Mouse (Mus musculus) frontal cortex, postnatal 36 days (tissue): ENCODE data around the gene Lrrc40.
A peak's percentile ranks its signal among the peaks of the same experiment; 100 is the strongest.

Experiments used
- DNase-seq, 2 experiments: peaks; one replicate each; pipeline ENCODE4 v3.0.0; 2022; ENCODE audit warnings: low spot score in 2 of 2

Gene Lrrc40

DNA sequence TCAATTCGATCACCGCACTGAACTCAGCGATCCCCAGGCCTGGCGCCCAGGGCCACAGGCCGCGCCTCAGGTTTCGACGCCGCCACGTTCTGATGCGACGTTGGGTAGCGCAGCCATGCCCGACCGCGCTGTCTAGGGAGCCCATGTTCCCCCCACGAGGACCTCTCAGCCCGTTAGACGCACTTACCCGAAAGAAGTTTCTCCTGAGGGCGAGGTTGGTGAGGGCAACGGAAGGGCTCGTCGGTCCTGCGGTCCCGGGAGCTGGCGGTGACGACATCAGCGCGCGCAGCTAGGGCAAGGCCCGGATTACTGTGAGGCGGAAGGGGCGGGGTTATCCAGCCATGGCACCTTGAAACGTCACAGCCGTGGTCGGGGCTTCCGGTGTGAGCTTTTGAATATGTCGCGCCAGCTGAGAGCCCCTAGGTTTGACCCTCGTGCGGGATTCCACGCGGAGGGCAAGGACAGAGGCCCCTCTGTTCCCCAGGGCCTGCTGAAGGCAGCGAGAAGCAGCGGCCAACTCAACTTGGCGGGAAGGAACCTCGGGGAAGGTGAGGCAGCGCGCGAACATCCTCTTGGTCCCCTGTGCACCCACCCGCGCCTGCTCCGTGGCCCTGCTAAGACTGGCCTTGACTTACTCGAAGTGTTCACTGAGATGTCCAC lies at the start of gene Lrrc40, which contains the start of gene Srsf11:
Gene Lrrc40 (plus strand): TSS at position 334 of the 660 bp plus-strand sequence.
Gene Srsf11 (minus strand): TSS at position 311 of the 660 bp plus-strand sequence.
- peak; percentile 96 to 97 for DNase-seq

DNA sequence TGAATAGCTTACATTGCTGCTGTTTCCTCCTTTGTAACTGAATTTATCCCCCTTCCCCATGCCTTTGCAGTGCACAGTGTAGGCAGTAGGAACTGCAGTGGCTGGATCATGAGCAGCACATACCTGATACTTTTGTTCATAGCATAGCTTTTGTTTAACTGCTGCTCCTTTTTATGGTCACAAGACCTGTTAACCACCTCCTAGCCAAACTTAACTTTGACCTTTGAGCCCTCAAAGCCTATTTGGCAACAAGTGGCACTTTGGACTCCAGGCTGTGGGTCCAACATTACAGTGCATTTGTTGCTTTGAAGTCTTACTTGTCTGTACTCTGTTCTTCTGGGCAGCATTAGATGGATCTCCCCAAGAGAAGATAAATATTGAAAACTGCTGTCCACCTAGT lies 43.1 kb upstream of the Lrrc40 start:
- no peak for DNase-seq

- no peak for DNase-seq
Measured at GRCm38 (mm10) chr3:157995726-157996125, 40.7 kb upstream of the Lrrc40 start.

DNA sequence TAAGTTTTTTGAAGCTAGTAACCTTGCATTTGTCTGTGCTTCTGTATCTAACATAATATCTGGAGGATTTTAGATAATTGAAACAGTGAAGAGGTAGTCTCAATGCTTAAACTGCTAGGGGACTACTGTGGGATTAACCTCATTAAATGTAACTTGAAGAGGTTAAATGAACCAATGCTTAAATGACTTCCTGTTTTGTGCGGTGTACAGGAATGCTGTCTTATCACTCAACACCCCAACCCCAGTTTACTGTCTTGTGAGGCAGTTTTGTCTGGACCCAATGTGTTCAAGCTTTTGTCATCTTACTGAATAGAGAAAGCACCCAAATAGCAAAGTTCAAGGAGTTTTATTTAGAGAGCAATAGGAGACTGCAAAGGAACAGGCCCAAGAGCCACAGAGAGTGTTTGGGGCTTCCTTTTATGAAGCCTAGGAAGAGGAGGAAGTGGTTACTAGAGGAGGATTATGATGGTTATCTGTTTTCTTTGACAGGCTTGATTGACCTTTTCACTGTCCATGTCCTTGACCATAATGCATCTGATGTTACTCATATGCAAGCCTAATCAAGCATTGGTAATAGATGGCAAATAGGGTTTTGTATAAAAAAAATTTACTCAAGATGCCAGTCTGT lies 37.6 kb upstream of the Lrrc40 start:
- DNase-seq = no peak

GRCm38 (mm10) chr3:158008647-158009046 lies 27.8 kb upstream of the Lrrc40 start:
- DNase-seq = no peak

GRCm38 (mm10) chr3:158009762-158010320 lies 26.6 kb upstream of the Lrrc40 start:
- DNase-seq = peak; percentile 23 to 24

DNA sequence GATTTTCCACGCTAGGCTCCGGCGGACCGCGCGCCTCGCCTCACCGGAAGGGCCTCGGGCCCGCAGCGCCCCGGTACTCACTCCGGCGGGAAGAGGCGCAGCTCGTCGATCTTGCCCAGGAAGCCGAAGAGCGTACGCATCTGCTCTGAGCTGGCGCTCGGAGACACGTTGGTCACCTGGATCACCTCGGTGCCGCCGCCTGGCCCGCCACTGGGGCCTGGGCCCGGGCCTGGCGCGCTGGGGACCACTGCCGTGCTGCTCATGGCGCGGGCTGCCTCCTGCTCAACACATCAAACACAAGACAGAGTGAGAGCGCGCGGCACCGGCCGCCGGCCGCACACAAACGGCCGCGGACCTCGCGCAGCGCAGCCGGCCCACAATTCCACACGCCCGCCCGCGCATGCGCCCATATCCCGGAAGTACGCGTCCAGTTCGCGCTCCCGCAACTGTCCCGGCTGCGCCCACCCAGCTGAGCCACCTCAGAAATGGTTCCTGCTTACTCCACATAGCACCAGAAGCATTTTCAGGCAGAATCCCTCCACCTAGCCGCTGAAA lies 5.0 kb upstream of the Lrrc40 start:
- peak; percentile 89 to 90 for DNase-seq

DNA sequence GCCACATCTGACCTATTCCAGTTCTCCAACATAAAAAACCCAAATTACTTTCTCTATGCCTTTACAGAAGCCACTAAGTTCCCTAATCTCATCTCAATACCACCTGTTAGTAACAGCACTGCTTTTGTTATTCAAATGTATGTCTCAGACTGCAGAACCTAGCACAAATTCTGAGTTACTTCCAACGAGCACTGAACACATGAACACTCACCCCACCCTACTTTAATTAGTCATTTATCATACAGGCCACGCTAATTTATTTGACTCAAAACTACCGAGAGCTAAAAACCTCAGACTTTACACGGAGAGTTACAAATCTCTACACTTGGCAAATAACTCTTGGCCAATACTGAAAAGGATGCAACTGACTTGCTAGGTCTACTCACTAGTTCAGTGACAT lies 4.4 kb upstream of the Lrrc40 start:
- DNase-seq = no peak

DNA sequence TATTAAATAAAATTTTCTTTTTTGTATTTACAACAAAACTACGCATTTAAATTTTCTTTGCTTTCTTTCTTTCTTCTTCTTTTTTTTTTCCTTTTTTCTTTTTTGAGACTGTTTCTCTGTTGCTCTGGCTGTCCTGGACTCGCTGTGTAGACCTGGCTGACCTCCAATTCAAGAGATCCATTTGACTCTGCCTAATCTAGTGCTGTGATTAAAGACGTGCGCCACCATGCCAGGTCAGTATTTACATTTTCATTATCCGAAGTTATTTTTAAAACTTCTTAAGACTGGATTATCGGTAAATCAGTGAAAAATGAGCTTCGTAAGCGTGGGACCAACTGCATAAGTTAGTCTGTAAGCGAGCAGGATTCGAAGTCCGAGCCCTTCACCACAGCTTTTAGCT lies 596 bp upstream of the Lrrc40 start:
- DNase-seq = no peak

DNA sequence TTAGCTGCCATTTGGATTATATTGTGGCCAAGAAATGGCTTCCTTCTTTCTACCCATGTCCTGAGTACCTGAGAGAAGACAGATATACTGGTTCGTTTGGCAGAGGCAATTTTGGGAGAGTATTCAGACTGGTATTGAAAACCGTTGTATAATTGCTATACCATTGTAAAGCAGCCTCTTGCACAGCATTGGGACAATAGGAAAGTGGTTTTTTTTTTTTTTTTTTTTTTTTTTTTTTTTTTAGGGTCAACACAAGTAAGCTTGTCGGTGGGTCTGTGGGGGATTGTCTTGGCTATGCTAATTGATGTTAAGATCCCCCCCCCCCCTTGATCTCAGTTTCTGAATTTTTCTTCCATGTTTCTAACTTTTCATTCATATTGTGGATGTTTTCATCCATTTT lies 1.6 kb downstream of the Lrrc40 start:
- DNase-seq = no peak

- DNase-seq = no peak
Measured at GRCm38 (mm10) chr3:158040755-158041154, 4.3 kb downstream of the Lrrc40 start.

DNA sequence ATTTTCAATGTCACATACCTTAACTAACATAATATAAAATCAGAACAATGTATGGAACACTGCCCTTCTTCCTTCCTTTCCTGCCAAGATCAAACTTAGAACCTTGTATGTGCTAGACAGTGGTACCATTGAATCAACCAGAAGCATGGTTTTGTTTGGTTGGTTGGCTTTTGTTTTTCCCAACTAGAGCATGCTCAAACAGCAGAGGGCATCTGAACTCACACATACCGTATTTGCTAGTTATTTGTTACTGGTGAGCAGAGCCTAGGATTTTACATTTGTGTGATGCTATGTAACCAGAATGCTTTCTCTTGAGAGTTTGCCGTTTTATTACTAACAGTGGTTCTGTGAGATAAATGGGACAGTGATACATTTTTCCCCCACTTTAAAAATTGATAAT lies 13.0 kb downstream of the Lrrc40 start:
- DNase-seq = no peak

GRCm38 (mm10) chr3:158060621-158061291 lies 24.3 kb downstream of the Lrrc40 start:
- peak in 1 of 2 experiments; percentile 40 for DNase-seq

DNA sequence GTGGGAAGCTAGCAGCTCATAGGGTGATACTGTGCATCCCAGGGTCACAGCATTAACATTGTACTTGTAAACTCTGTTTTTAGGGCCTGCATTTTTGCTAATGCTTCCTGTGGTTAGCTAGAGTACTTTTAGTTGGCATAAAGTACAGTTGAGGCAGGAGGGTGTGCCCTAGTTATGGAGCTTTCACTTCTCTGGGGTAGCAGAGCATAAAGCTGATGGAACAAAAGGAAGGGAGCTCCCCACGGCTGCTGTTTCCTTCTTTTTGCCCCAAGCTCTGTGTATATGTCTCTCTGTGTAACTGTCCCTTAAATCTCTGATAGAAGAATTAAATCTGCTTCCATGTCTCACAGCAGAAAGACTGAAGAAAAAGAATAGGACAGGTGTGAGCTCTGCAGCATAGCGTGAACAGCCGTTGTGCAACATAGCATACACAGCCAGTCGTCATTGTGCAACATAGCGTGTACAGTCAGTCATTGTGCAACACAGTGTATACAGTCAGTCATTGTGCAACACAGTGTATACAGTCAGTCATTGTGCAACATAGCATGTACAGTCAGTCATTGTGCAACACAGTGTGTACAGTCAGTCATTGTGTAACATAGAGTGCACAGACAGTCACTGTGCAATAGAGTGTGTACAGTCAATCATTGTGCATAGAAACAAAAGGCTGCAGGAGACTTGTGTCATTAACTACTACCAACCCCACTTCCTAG lies 25.5 kb downstream of the Lrrc40 start:
- DNase-seq = no peak

DNA sequence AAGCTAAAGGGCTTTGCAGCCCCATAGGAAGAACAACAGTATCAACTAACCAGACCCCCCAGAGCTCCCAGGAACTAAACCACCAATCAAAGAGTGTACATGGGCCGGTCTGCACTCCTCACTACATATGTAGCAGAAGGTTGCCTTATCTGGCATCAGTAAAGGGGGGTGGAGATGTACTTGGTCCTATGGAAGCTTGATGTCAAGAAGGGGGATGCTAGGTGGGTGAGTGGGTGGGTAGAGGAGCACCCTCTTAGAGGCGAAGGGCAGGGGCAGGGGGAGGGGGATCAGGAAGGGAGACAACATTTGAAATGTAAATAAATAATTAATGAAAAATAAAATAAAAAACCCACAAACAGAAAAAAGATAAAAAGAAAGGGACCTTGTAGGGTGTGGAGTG lies 28.8 kb downstream of the Lrrc40 start:
- DNase-seq = no peak

DNA sequence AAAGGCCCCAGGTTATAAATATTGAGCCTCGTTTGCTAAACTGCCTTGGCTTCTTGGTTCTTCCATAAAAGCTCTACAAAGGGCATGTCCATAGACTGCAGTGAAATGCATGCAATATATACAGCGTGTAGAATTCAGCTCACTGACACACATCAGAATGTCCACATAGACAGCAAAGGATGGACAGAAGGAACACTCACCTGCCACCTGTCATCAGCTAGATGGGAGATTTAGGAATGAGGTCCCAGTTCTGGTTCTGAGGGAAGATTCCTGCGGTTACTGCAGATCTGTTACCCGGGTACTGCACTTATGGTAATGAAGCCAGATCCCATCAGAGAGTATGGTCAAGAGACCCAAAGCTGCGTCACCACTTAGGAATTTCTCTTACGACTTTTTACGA lies 31.5 kb downstream of the Lrrc40 start:
- no peak for DNase-seq

DNA sequence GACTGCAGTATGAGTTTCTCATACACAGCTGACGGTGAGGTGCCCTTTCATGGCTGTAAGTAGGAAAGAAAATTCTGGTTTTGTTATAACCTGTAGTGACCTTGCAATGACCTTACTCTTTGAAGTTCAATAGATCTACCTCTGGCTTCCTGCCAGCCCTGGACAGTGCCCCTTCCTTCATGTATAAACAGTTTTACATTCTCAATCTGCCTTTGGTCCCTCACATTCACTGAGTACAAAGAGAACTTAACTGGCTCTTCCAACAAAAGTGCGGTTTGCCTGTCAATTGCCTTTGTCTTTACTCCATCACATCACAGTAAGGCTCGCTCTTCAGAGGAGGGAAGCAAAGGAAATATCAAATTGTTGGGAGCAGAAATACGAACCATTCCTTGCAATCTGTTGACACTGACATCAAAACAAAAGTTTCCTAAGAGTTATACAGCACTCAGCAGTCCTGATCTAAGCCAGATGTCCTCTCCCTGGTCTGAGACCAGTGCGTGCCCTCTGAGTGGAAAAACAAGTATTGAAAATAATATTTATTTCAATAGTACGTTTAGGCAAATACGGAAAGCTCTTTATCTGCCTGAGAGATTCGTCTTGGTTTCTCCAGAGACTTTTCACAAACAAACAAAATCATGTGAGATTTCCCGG lies 32.3 kb downstream of the Lrrc40 start:
- no peak for DNase-seq

- DNase-seq = no peak
Measured at GRCm38 (mm10) chr3:158075004-158075403, 38.5 kb downstream of the Lrrc40 start.

DNA sequence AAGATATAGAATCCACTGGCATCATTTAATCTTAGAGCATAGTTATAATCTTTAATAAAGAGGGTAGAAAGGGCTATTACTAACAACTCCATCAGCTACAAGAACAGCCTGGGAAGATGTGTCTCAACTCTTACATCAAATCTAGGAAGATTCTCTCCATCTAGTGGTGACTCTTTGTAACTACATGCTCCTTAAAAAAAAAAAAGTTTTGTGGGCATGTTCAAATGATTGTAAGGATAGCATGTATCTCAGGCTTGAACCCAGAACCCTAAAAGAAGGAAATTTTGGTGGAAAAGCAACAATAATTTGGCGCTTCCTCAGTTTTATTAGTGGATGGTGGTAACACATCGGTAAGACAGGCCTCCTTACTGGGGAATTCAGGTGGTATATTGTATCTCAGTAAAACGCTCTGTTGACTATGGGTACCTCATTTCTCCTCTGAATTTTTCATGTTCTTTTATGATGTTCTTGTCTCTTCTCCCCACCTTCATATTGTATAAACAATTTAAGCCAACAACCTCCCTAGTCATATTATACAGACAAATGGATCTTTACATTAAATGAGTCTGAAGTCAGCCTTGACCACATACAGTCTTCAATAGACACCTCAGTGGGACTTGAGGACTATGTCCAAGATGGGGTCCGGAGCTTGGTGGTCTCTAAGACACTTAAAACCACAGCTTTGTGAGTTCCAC lies 40.4 kb downstream of the Lrrc40 start:
- DNase-seq = no peak

DNA sequence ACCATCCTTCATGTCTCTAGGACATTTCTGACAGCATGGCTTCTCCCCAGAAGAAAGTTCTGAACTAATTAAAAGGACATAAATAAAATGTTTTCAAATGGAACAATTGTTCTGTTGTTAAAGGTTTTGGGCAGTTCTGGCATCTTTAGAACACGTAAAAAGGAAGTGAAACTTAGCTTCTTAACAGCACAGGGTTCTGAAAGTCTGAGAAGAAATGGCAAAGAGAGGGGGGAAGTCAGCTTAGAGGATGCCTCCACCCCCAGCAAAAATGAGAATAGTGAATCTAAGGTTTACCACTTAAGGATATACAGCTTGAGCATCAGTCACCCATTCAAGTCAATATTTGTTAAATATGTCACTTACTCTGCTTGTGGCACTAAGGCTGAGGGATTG lies 40.9 kb downstream of the Lrrc40 start:
- DNase-seq = no peak

- DNase-seq = no peak
Measured at GRCm38 (mm10) chr3:158077828-158078227, 41.4 kb downstream of the Lrrc40 start.
